Mouse (Mus musculus): ENCODE data around the gene Itsn1. TPM values are rescaled to one million over a fixed set of nuclear protein-coding genes. Genes with fewer than 3 reads are reported as not detected.

Itsn1 gene
- polyA plus RNA-seq, 1 experiment from 2014 or later: 56.5 TPM

GRCm38 (mm10) chr16:91825774-91826325, 96.8 kb downstream of the Itsn1 start:
- Histone ChIP-seq H3K9ac (replicated peaks; ENCODE audit: low read depth, low read length) (no peak overlapping the region), H3K4me1 (ENCODE audit: control insufficient read depth, insufficient read depth, low read length) (no peaks in the 10 kb centered on the region), H3K9me3 (ENCODE audit: control insufficient read depth, low read length) (no peaks in the 10 kb centered on the region), H3K27ac (ENCODE audit: low read depth, low read length) (no peak overlapping the region), H3K4me3 (ENCODE audit: low read depth, low read length) (no peak overlapping the region), H3K27me3 (ENCODE audit: control insufficient read depth, insufficient read depth, low read length) (no peaks in the 10 kb centered on the region), H3K36me3 (ENCODE audit: control insufficient read depth, insufficient read depth, low read length) (peaks cover 30% of the 10 kb centered on the region), H3K4me2 (ENCODE audit: low read depth, low read length) (no peak overlapping the region)
- WGBS: 68% methylated on average over 9 of the region's 9 CpGs
- no peak for ATAC-seq (ENCODE audit: low read depth)

DNA sequence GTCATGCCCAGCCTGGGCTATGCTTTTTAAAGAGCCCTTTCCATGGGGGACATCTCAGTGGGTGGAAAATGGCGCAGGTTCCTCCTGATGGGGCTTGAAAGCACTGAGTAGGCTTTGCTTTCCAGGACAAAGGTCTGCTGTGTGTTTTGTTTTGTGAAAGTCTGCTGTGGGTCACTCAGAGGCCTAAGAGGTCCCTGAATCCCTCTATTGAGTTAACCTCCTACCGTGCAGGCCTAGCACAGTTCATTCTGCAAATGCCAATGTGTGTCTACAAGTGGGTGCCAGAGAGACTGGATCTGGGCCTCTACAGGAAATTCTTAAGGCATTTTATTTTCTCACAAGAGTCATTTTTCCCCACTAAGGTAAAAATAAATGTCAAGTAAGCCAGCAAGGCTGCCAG, 97.8 kb downstream of the Itsn1 start:
- no peak overlapping the region for H3K9ac ChIP-seq (replicated peaks; ENCODE audit: low read depth, low read length)
- H3K27ac ChIP-seq (ENCODE audit: low read depth, low read length): no peak overlapping the region
- 49% methylated on average over 2 of the region's 2 CpGs for WGBS
- no peaks in the 10 kb centered on the region for H3K27me3 ChIP-seq (ENCODE audit: control insufficient read depth, insufficient read depth, low read length)
- H3K4me1 ChIP-seq (ENCODE audit: control insufficient read depth, insufficient read depth, low read length): no peaks in the 10 kb centered on the region
- H3K36me3 ChIP-seq (ENCODE audit: control insufficient read depth, insufficient read depth, low read length): peaks cover 25% of the 10 kb centered on the region
- no peak overlapping the region for H3K4me3 ChIP-seq (ENCODE audit: low read depth, low read length)
- ATAC-seq (ENCODE audit: low read depth): no peak
- no peaks in the 10 kb centered on the region for H3K9me3 ChIP-seq (ENCODE audit: control insufficient read depth, low read length)
- H3K4me2 ChIP-seq (ENCODE audit: low read depth, low read length): no peak overlapping the region

DNA sequence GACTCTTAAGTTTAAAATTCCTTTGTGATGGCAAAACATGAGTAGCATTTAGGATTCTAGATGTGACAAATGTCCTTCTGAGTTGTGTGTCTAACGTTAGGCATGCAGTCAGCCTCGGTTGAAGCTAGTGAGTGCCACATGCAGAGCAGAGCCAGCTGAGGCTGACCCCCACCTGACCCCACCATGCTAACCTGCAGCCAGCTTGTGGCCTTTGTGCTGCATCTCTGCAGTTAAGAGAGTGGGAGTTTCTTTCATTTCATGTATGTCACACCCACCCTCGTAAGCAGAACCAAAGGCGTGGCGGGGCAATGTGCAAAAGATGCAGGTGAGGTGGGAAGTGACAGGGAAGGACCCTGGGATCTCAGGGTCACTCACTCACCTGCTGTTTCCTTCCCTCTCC, 98.4 kb downstream of the Itsn1 start:
- H3K9me3 ChIP-seq (ENCODE audit: control insufficient read depth, low read length): no peaks in the 10 kb centered on the region
- no peak for ATAC-seq (ENCODE audit: low read depth)
- WGBS: 46% methylated on average over 5 of the region's 5 CpGs
- no peak overlapping the region for H3K9ac ChIP-seq (replicated peaks; ENCODE audit: low read depth, low read length)
- H3K4me2 ChIP-seq (ENCODE audit: low read depth, low read length): no peak overlapping the region
- peaks cover 20% of the 10 kb centered on the region for H3K36me3 ChIP-seq (ENCODE audit: control insufficient read depth, insufficient read depth, low read length)
- no peaks in the 10 kb centered on the region for H3K4me1 ChIP-seq (ENCODE audit: control insufficient read depth, insufficient read depth, low read length)
- H3K4me3 ChIP-seq (ENCODE audit: low read depth, low read length): no peak overlapping the region
- no peaks in the 10 kb centered on the region for H3K27me3 ChIP-seq (ENCODE audit: control insufficient read depth, insufficient read depth, low read length)
- H3K27ac ChIP-seq (ENCODE audit: low read depth, low read length): no peak overlapping the region

GRCm38 (mm10) chr16:91828160-91828559, 99.1 kb downstream of the Itsn1 start:
- no peak overlapping the region for H3K4me2 ChIP-seq (ENCODE audit: low read depth, low read length)
- H3K27me3 ChIP-seq (ENCODE audit: control insufficient read depth, insufficient read depth, low read length): no peaks in the 10 kb centered on the region
- H3K4me1 ChIP-seq (ENCODE audit: control insufficient read depth, insufficient read depth, low read length): no peaks in the 10 kb centered on the region
- H3K27ac ChIP-seq (ENCODE audit: low read depth, low read length): no peak overlapping the region
- H3K9me3 ChIP-seq (ENCODE audit: control insufficient read depth, low read length): no peaks in the 10 kb centered on the region
- WGBS: 82% methylated on average over 7 of the region's 7 CpGs
- no peak overlapping the region for H3K4me3 ChIP-seq (ENCODE audit: low read depth, low read length)
- H3K36me3 ChIP-seq (ENCODE audit: control insufficient read depth, insufficient read depth, low read length): peaks cover 16% of the 10 kb centered on the region
- no peak overlapping the region for H3K9ac ChIP-seq (replicated peaks; ENCODE audit: low read depth, low read length)
- ATAC-seq (ENCODE audit: low read depth): no peak

- no peak overlapping the region for H3K27ac ChIP-seq (ENCODE audit: low read depth, low read length)
These were observed 99.5 kb downstream of the Itsn1 start for GRCm38 (mm10) chr16:91828603-91829002.

GRCm38 (mm10) chr16:91829121-91829520, 100.0 kb downstream of the Itsn1 start:
- Histone ChIP-seq H3K9ac (replicated peaks; ENCODE audit: low read depth, low read length) (no peak overlapping the region), H3K4me3 (ENCODE audit: low read depth, low read length) (no peak overlapping the region), H3K27me3 (ENCODE audit: control insufficient read depth, insufficient read depth, low read length) (no peaks in the 10 kb centered on the region), H3K36me3 (ENCODE audit: control insufficient read depth, insufficient read depth, low read length) (peaks cover 16% of the 10 kb centered on the region), H3K4me1 (ENCODE audit: control insufficient read depth, insufficient read depth, low read length) (no peaks in the 10 kb centered on the region), H3K4me2 (ENCODE audit: low read depth, low read length) (no peak overlapping the region), H3K27ac (ENCODE audit: low read depth, low read length) (no peak overlapping the region; the same call in 1 of the 2 replicates), H3K9me3 (ENCODE audit: control insufficient read depth, low read length) (no peaks in the 10 kb centered on the region)
- 74% methylated on average over 5 of the region's 5 CpGs for WGBS
- ATAC-seq (ENCODE audit: low read depth): no peak

More at GRCm38 (mm10) chr16:91828603-91829002, 99.5 kb downstream of the Itsn1 start:
- Histone ChIP-seq H3K4me1 (ENCODE audit: control insufficient read depth, insufficient read depth, low read length) (no peaks in the 10 kb centered on the region), H3K27me3 (ENCODE audit: control insufficient read depth, insufficient read depth, low read length) (no peaks in the 10 kb centered on the region), H3K36me3 (ENCODE audit: control insufficient read depth, insufficient read depth, low read length) (peaks cover 16% of the 10 kb centered on the region), H3K4me2 (ENCODE audit: low read depth, low read length) (no peak overlapping the region), H3K4me3 (ENCODE audit: low read depth, low read length) (no peak overlapping the region), H3K9me3 (ENCODE audit: control insufficient read depth, low read length) (no peaks in the 10 kb centered on the region), H3K9ac (replicated peaks; ENCODE audit: low read depth, low read length) (no peak overlapping the region)
- 64% methylated on average over 5 of the region's 5 CpGs for WGBS
- no peak for ATAC-seq (ENCODE audit: low read depth)

DNA sequence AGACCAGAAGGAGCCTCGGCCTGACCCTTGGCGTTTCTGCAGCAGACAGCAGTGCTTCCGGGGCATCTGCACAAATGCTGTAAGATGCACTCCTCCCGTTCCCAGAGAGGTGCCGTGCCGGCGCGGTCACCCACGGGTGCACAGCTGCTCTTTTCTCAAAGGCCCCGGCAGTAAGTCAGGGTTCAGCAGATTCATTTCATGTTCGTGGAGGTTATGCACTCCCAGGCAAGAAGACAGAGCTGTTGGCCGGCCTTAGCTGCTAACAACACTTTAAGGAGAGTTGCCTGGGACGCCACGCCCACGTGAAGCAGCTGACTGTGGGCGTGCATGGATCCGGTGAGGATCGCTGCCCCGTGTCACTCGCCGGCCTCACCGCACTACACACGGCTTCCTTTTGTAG, 101.2 kb downstream of the Itsn1 start:
- H3K36me3 ChIP-seq (ENCODE audit: control insufficient read depth, insufficient read depth, low read length): peaks cover 16% of the 10 kb centered on the region
- no peak overlapping the region for H3K4me2 ChIP-seq (ENCODE audit: low read depth, low read length)
- no peak overlapping the region for H3K4me3 ChIP-seq (ENCODE audit: low read depth, low read length)
- H3K9me3 ChIP-seq (ENCODE audit: control insufficient read depth, low read length): no peaks in the 10 kb centered on the region
- 0 out of 2 replicates have a peak overlapping the region, but pooled peaks have one; percentile 10 for H3K27ac ChIP-seq (ENCODE audit: low read depth, low read length)
- H3K4me1 ChIP-seq (ENCODE audit: control insufficient read depth, insufficient read depth, low read length): no peaks in the 10 kb centered on the region; the same call in 1 of the 2 replicates
- ATAC-seq (ENCODE audit: low read depth): no peak
- no peaks in the 10 kb centered on the region for H3K27me3 ChIP-seq (ENCODE audit: control insufficient read depth, insufficient read depth, low read length)
- 50% methylated on average over 23 of the region's 23 CpGs for WGBS
- H3K9ac ChIP-seq (replicated peaks; ENCODE audit: low read depth, low read length): no peak overlapping the region

- no peaks in the 10 kb centered on the region for H3K9me3 ChIP-seq (ENCODE audit: control insufficient read depth, low read length)
- no peak overlapping the region for H3K27ac ChIP-seq (ENCODE audit: low read depth, low read length)
- H3K4me1 ChIP-seq (ENCODE audit: control insufficient read depth, insufficient read depth, low read length): peaks cover 20% of the 10 kb centered on the region
- H3K27me3 ChIP-seq (ENCODE audit: control insufficient read depth, insufficient read depth, low read length): no peaks in the 10 kb centered on the region
- no peak overlapping the region for H3K4me3 ChIP-seq (ENCODE audit: low read depth, low read length)
- no peak overlapping the region for H3K4me2 ChIP-seq (ENCODE audit: low read depth, low read length)
- WGBS: 90% methylated on average over 5 of the region's 5 CpGs
- no peak overlapping the region for H3K9ac ChIP-seq (replicated peaks; ENCODE audit: low read depth, low read length)
- no peak for ATAC-seq (ENCODE audit: low read depth)
- H3K36me3 ChIP-seq (ENCODE audit: control insufficient read depth, insufficient read depth, low read length): peaks cover 14% of the 10 kb centered on the region
These were observed 104.0 kb downstream of the Itsn1 start for GRCm38 (mm10) chr16:91833121-91833520.

DNA sequence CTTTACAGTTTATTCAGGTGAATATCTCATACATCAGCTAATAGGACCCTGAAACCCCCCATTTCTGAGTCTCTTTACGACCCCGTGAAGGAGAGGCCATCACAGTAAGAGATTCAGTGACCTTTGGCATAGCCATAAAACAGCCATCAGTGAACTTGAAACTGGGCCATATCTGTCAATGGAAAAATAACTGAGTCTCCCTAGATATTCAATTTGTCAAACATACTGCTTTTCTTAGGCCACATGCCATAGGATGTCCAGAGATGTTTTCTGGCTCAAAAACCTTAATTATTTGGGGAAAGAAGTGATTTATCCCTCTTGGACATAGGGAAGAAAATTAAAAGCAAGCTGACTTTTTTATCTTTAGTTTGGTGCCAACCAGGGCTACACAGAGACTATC, 104.5 kb downstream of the Itsn1 start:
- Histone ChIP-seq H3K4me3 (ENCODE audit: low read depth, low read length) (no peak overlapping the region), H3K9ac (replicated peaks; ENCODE audit: low read depth, low read length) (no peak overlapping the region), H3K9me3 (ENCODE audit: control insufficient read depth, low read length) (no peaks in the 10 kb centered on the region), H3K4me1 (ENCODE audit: control insufficient read depth, insufficient read depth, low read length) (peaks cover 20% of the 10 kb centered on the region), H3K36me3 (ENCODE audit: control insufficient read depth, insufficient read depth, low read length) (peaks cover 9% of the 10 kb centered on the region), H3K4me2 (ENCODE audit: low read depth, low read length) (no peak overlapping the region), H3K27me3 (ENCODE audit: control insufficient read depth, insufficient read depth, low read length) (no peaks in the 10 kb centered on the region), H3K27ac (ENCODE audit: low read depth, low read length) (no peak overlapping the region)
- 37% methylated on average over 2 of the region's 2 CpGs for WGBS
- ATAC-seq (ENCODE audit: low read depth): no peak
